Mouse (Mus musculus): ENCODE measurements around the gene Ttc19.
A peak's percentile ranks its signal among the peaks of the same experiment; 100 is the strongest.

DNA sequence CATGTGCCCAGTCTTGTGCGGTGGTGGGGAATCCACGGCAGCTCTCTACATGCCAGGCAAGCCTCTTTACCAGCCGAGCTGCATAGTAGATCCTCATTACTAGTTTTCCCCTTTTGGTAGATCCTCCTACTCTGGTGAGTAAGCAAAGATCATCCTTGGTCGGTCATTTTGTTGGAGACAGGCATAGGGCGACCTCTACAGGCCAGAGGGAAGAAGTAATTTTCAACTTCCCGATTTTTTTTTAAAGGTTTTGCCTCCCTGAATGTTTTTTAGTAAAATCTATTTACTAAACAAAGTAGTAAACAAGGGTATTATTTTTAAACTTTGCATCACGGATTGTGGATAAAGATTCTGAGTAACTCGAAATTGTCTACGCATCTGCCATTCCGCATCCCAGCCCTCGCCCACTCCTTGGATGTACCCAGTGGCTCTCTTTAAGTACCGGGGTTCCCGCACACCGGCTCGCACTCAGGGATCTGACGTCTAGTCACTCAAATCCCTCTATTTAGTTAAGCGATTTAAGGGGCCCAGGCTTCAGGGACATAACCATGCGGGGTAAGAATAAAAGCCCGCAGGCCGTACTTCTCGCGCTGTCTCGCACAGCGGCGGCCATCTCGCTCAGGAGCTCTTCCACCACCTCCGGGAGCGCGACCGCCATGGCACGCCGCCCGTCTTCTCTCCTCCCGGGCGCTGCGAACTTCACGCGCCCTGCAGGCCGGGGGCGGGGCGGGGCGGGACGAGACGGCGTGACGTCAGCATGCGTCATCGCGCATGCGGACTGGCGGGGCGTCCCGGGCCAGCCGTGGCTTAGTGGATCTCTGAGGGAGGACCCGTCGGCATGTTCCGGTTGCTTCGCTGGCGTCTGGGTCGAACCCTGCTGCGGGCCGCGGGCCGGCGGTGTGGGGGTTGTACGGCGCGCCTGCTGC is at the start of gene Ttc19, which contains the start of gene Zswim7:
- TF ChIP-seq POLR2A (IDR thresholded peaks at IDR 0.05; ENCODE audit: borderline replicate concordance, low read depth, low read length): peak; percentile 76; the same call in 1 of the 2 replicates
- TF ChIP-seq CTCF (IDR thresholded peaks at IDR 0.05; ENCODE audit: low read depth, low read length): no peak
